17 mouse cellular contexts compared by ENCODE assay signal in the genomic region with DNA sequence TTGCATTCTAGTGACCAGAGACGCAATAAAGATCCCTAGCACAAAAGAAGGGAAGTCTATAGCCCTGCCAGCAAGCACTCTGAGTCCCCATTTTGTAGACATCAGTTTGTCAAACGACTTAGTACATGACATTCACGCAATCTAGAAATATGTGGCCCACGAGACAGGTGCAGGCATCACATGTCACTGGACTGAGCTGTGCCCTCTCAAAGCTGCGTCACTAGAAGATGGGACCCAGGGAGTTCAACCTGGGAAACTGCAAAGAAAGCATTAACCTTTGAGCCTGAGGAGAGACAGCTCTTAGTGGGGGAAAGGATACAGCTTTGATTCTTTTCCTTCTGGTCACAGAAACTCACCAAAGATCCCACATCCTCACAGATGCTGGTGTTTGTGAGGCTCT. TPM values are rescaled to one million over a fixed set of nuclear protein-coding genes. Genes with fewer than 3 reads are reported as not detected.
"Had no signal": no experiment of that assay in that cellular context is flagged by ENCODE, and none has a peak within 500 bp of the region (broad histone marks: within the 10 kb centered on the region; RNA-seq: fewer than 3 reads in every experiment).

No protein-coding gene starts in this region.

- H3K9ac ChIP-seq: limb, embryonic 13.5 days; liver, embryonic 12.5 days; liver, embryonic 15.5 days; lung, embryonic 15.5 days; midbrain, embryonic 12.5 days had no signal

- H3K4me1 ChIP-seq: liver, embryonic 12.5 days; megakaryocyte, embryonic 14.5 days; midbrain, embryonic 12.5 days had no signal

- H3K4me3 ChIP-seq: limb, embryonic 10.5 days; limb, embryonic 13.5 days; liver, embryonic 12.5 days; liver, embryonic 15.5 days; lung, embryonic 15.5 days; megakaryocyte, embryonic 14.5 days; midbrain, embryonic 12.5 days had no signal

- H3K9me3 ChIP-seq: limb, embryonic 10.5 days; limb, embryonic 13.5 days; liver, embryonic 12.5 days; liver, embryonic 15.5 days; lung, embryonic 15.5 days; midbrain, embryonic 12.5 days had no signal

- ATAC-seq: hindbrain, postnatal 0 days; inflammation-experienced regulatory T-cells, adult 6 months; liver, embryonic 12.5 days had no signal

- H3K27me3 ChIP-seq: limb, embryonic 13.5 days; liver, embryonic 15.5 days; lung, embryonic 15.5 days; midbrain, embryonic 12.5 days had no signal

- H3K36me3 ChIP-seq: limb, embryonic 10.5 days; limb, embryonic 13.5 days; liver, embryonic 12.5 days; lung, embryonic 15.5 days; midbrain, embryonic 12.5 days had no signal

- H3K27ac ChIP-seq: hindbrain, postnatal 0 days; kidney, postnatal 0 days; limb, embryonic 10.5 days; limb, embryonic 13.5 days; liver, embryonic 12.5 days; liver, embryonic 15.5 days; lung, embryonic 15.5 days; midbrain, embryonic 12.5 days had no signal

- DNase-seq: kidney, adult 18-20 months; liver; lung, adult 18-20 months; lung, postnatal 10 days; lung, postnatal 36 days; thymus, adult 18-20 months; thymus, postnatal 36 days had no signal

- H3K4me2 ChIP-seq: limb, embryonic 13.5 days; liver, embryonic 12.5 days; liver, embryonic 15.5 days; lung, embryonic 15.5 days; midbrain, embryonic 12.5 days had no signal

RNA-seq across cellular contexts. Expression of a gene that starts 31.1 kb away (rescaled TPM):
- polyA plus RNA-seq: inflammation-experienced regulatory T-cells, adult 6 months; limb, embryonic 10.5 days had no signal
